8 mouse cellular contexts compared by ENCODE assay signal in the genomic region with DNA sequence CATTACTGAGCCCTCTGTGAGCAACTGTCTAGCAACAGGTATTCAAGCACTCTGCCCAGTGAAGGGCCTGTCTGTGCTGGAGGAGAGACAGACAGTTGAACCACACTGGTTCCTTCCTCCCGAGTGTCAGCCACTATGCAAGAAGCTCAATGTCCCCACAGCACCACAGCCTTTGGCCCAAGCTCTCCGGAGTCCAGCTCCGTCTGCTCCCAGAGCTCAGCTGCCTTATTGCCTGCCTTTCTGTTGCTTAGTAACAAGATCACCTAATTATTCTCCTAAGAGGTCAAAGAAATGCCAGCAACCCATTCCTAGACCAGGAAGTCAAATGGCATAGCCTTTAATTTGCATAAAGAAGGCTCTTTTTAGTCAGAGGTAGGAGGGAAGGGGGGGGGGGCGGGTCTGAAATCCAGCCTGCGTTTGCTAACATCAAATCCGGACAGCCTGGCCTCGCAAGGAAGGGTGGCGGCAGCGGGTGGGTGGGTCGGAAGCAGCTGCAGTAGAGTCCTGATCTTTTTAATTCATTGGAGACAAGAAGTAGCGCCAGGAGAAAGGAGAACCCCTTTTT.
DNase-seq lines count a peak whose midpoint lies in the region; ATAC-seq and TF ChIP-seq lines count a peak whose summit lies in the region.

No protein-coding gene starts in this region.

- no peak for TF ChIP-seq CTCF in liver, adult 2 months (IDR thresholded peaks at IDR 0.05; ENCODE audit: low read depth, low read length)

- H3K9me3 ChIP-seq in liver, embryonic 12.5 days (replicated peaks): no peaks in the 10 kb centered on the region
- H3K9me3 ChIP-seq in forebrain, embryonic 16.5 days (ENCODE audit: control insufficient read depth, low read length): no peaks in the 10 kb centered on the region

- H3K36me3 ChIP-seq in liver, adult 2 months (ENCODE audit: control insufficient read depth, insufficient read depth, low read length): no peaks in the 10 kb centered on the region
- H3K36me3 ChIP-seq in liver, embryonic 12.5 days: no peaks in the 10 kb centered on the region
- H3K36me3 ChIP-seq in forebrain, embryonic 16.5 days (ENCODE audit: control insufficient read depth, insufficient read depth): no peaks in the 10 kb centered on the region

- no peak for TF ChIP-seq POLR2A in liver, adult 2 months (IDR thresholded peaks at IDR 0.05; ENCODE audit: extremely low read depth, insufficient read depth, low read length)

- no peaks in the 10 kb centered on the region for H3K4me1 ChIP-seq in liver, adult 2 months (ENCODE audit: control insufficient read depth, insufficient read depth, low read length)
- H3K4me1 ChIP-seq in liver, embryonic 12.5 days: peaks cover 10% of the 10 kb centered on the region
- peaks cover 22% of the 10 kb centered on the region for H3K4me1 ChIP-seq in forebrain, embryonic 16.5 days (replicated peaks; ENCODE audit: control insufficient read depth, insufficient read depth, low read length)

- peak; percentile 12 for DNase-seq in liver, adult 2 months (ENCODE audit: extremely low read depth, low read depth, low spot score)
- peak; percentile 20 to 64 for DNase-seq in kidney, postnatal 25 days
- peak; percentile 51 for DNase-seq in retina, embryonic 14.5 days (ENCODE audit: low spot score)
- DNase-seq in right cerebral cortex, postnatal 36 days (ENCODE audit: low spot score in 2 of 2): no peak
- DNase-seq in cerebellum, postnatal 36 days: no peak
- no peak for DNase-seq in right cerebral cortex, postnatal 25 days

- no peaks in the 10 kb centered on the region for H3K79me2 ChIP-seq in liver, adult 2 months (ENCODE audit: control insufficient read depth, insufficient read depth, low read length)

- H3K9ac ChIP-seq in liver, adult 2 months (ENCODE audit: low read depth, low read length): no peak overlapping the region
- H3K9ac ChIP-seq in liver, embryonic 12.5 days: no peak overlapping the region
- H3K9ac ChIP-seq in forebrain, embryonic 16.5 days (replicated peaks; ENCODE audit: low read depth, low read length): no peak overlapping the region

- no peaks in the 10 kb centered on the region for H3K27me3 ChIP-seq in liver, adult 2 months (ENCODE audit: control insufficient read depth, insufficient read depth, low read length)
- H3K27me3 ChIP-seq in liver, embryonic 12.5 days (replicated peaks): no peaks in the 10 kb centered on the region
- H3K27me3 ChIP-seq in forebrain, embryonic 16.5 days (replicated peaks; ENCODE audit: control insufficient read depth, insufficient read depth, low read length): no peaks in the 10 kb centered on the region

- H3K27ac ChIP-seq in liver, adult 2 months (replicated peaks; ENCODE audit: insufficient read depth, low read depth, low read length): no peak overlapping the region
- H3K27ac ChIP-seq in liver, embryonic 12.5 days: no peak overlapping the region
- peak overlapping the region; percentile 18 for H3K27ac ChIP-seq in forebrain, embryonic 16.5 days (ENCODE audit: low read length)

- no peak for ATAC-seq in liver, embryonic 12.5 days
- peak; percentile 27; the same call in 1 of the 2 replicates for ATAC-seq in forebrain, embryonic 16.5 days

- WGBS in liver, adult 2 months: 17% methylated on average over 11 of the region's 11 CpGs
- 17% methylated on average over 11 of the region's 11 CpGs for WGBS in liver, embryonic 12.5 days (ENCODE audit: insufficient replicate concordance)
- 4% methylated on average over 10 of the region's 11 CpGs for WGBS in forebrain, embryonic 16.5 days

- no peak overlapping the region for H3K4me2 ChIP-seq in liver, embryonic 12.5 days
- peak overlapping the region; percentile 42 for H3K4me2 ChIP-seq in forebrain, embryonic 16.5 days (ENCODE audit: low read length)

- H3K4me3 ChIP-seq in liver, adult 2 months (ENCODE audit: insufficient read depth, low read depth, low read length): no peak overlapping the region
- no peak overlapping the region for H3K4me3 ChIP-seq in liver, embryonic 12.5 days
- H3K4me3 ChIP-seq in forebrain, embryonic 16.5 days (replicated peaks; ENCODE audit: low read length): no peak overlapping the region

Comparison
In these comparisons a context has a peak if more than half of its experiments do, and no peak if none do; other contexts are left out.
1. DNase-seq: peak in liver, adult 2 months (single experiment), kidney, postnatal 25 days (2 of 2) and retina, embryonic 14.5 days (single experiment); none in right cerebral cortex, postnatal 36 days (0 of 2), cerebellum, postnatal 36 days (0 of 2) and right cerebral cortex, postnatal 25 days (single experiment).